Mouse (Mus musculus): ENCODE measurements around the gene Myo1g.
"Not testable (repeated sequence)": the region's sequence is repeated elsewhere in the genome, so short reads cannot be mapped to it uniquely, and the experiment has no call there.

Myo1g gene

GRCm38 (mm10) chr11:6528186-6529006, 7.6 kb upstream of the Myo1g start:
- DNase-seq: peak; percentile 100

GRCm38 (mm10) chr11:6527256-6528185, 6.8 kb upstream of the Myo1g start:
- DNase-seq: no peak

- not testable (repeated sequence) for DNase-seq
Measured at GRCm38 (mm10) chr11:6526526-6527255, 5.9 kb upstream of the Myo1g start.

GRCm38 (mm10) chr11:6525241-6525640, 4.5 kb upstream of the Myo1g start:
- no peak for DNase-seq

- no peak for DNase-seq
Measured at GRCm38 (mm10) chr11:6524880-6525238, 4.1 kb upstream of the Myo1g start.

- DNase-seq: no peak
Measured at GRCm38 (mm10) chr11:6524165-6524879, 3.6 kb upstream of the Myo1g start.

- DNase-seq: no peak
Measured at GRCm38 (mm10) chr11:6523662-6524088, 2.9 kb upstream of the Myo1g start.

- peak; percentile 36 for DNase-seq
Measured at GRCm38 (mm10) chr11:6522782-6523525, 2.2 kb upstream of the Myo1g start.

- peak; percentile 66 for DNase-seq
Measured at GRCm38 (mm10) chr11:6519491-6520033, 1.2 kb downstream of the Myo1g start.

- DNase-seq: no peak
Measured at GRCm38 (mm10) chr11:6514837-6515236, 5.9 kb downstream of the Myo1g start.

GRCm38 (mm10) chr11:6508269-6508876, 12.4 kb downstream of the Myo1g start:
- DNase-seq: no peak

- DNase-seq: no peak
Measured at GRCm38 (mm10) chr11:6506516-6506915, 14.2 kb downstream of the Myo1g start.

GRCm38 (mm10) chr11:6504689-6505088, 16.1 kb downstream of the Myo1g start:
- DNase-seq: no peak

GRCm38 (mm10) chr11:6504226-6504625, 16.5 kb downstream of the Myo1g start:
- DNase-seq: no peak

- no peak for DNase-seq
Measured at GRCm38 (mm10) chr11:6502506-6502905, 18.3 kb downstream of the Myo1g start.

- no peak for DNase-seq
Measured at GRCm38 (mm10) chr11:6497311-6497948, 23.3 kb downstream of the Myo1g start.

GRCm38 (mm10) chr11:6489691-6490503, 30.9 kb downstream of the Myo1g start:
- DNase-seq: peak; percentile 75

GRCm38 (mm10) chr11:6489257-6489656, 31.5 kb downstream of the Myo1g start:
- DNase-seq: no peak

- no peak for DNase-seq
Measured at GRCm38 (mm10) chr11:6488041-6488684, 32.6 kb downstream of the Myo1g start.

All from thymus, postnatal 4 days (tissue).